Mouse (Mus musculus) gastrocnemius, postnatal 14 days (tissue): ENCODE data around the gene Garnl3. TPM values are rescaled to one million over a fixed set of nuclear protein-coding genes. Genes with fewer than 3 reads are reported as not detected.

ENCODE experiments used
- DNase-seq: peaks from one replicate; pipeline ENCODE4 v3.0.0; 2021; ENCODE audit warnings: mixed read lengths
- intact Hi-C: fragments of 180-260 bp; cut with DNase I; formaldehyde crosslinking; loops from one replicate; pipeline ENCODE4 v1.15.1; 2025; ENCODE audit warnings: low total_unique reads
- long read RNA-seq, 2 experiments: library from polyadenylated mRNA; stranded (forward); transcript quantifications; one replicate each; pipeline ENCODE4 v2.0.0; 2021
- total RNA-seq, 2 experiments: library from RNA; stranded (reverse); gene quantifications; 2 replicates each; pipeline ENCODE4 v1.2.3; 2021

The Garnl3 gene
- total RNA-seq = 1 to 10 TPM; 2.0 to 2.3 TPM
- long read RNA-seq, experiment 1 = 0 reads
- long read RNA-seq, experiment 2, partial matches to known transcripts = 1 of 3 reads
- long read RNA-seq, experiment 2, other reads (novel, unspliced or antisense) = 2 of 3 reads

- DNase-seq = peak; percentile 62
- intact Hi-C loops = no loop called here
Observed at GRCm38 (mm10) chr2:33131500-33132092, at the start of gene Garnl3. Gene Garnl3 (minus strand): TSS chr2:33131654.

- no peak for DNase-seq
Observed at GRCm38 (mm10) chr2:33179930-33180630, 48.6 kb upstream of the Garnl3 start.

GRCm38 (mm10) chr2:33179171-33179929 lies 47.9 kb upstream of the Garnl3 start:
- intact Hi-C loops = no loop called here
- no peak for DNase-seq

More at GRCm38 (mm10) chr2:33179930-33180630, 48.6 kb upstream of the Garnl3 start:
- intact Hi-C loops = no loop called here

GRCm38 (mm10) chr2:33178243-33178932 lies 46.9 kb upstream of the Garnl3 start:
- DNase-seq = peak; percentile 83
- intact Hi-C loops = no loop called here

GRCm38 (mm10) chr2:33177443-33178242 lies 46.2 kb upstream of the Garnl3 start:
- DNase-seq = no peak
- intact Hi-C loops = no loop called here

- intact Hi-C loops = no loop called here
- peak; percentile 52 for DNase-seq
Observed at GRCm38 (mm10) chr2:33176921-33177320, 45.5 kb upstream of the Garnl3 start.

GRCm38 (mm10) chr2:33176516-33176915 lies 45.1 kb upstream of the Garnl3 start:
- intact Hi-C loops = no loop called here
- DNase-seq = no peak

- DNase-seq = peak; percentile 75
- intact Hi-C loops = no loop called here
Observed at GRCm38 (mm10) chr2:33173686-33174085, 42.2 kb upstream of the Garnl3 start.

GRCm38 (mm10) chr2:33173126-33173525 lies 41.7 kb upstream of the Garnl3 start:
- intact Hi-C loops = no loop called here
- no peak for DNase-seq

- DNase-seq = no peak
- intact Hi-C loops = no loop called here
Observed at GRCm38 (mm10) chr2:33170777-33171565, 39.5 kb upstream of the Garnl3 start.

- intact Hi-C loops = no loop called here
- no peak for DNase-seq
Observed at GRCm38 (mm10) chr2:33169445-33169844, 38.0 kb upstream of the Garnl3 start.

GRCm38 (mm10) chr2:33167060-33167459 lies 35.6 kb upstream of the Garnl3 start:
- intact Hi-C loops = no loop called here
- DNase-seq = no peak

GRCm38 (mm10) chr2:33165710-33166374 lies 34.4 kb upstream of the Garnl3 start:
- no peak for DNase-seq
- intact Hi-C loops = no loop called here

GRCm38 (mm10) chr2:33165229-33165628 lies 33.8 kb upstream of the Garnl3 start:
- DNase-seq = peak; percentile 64
- intact Hi-C loops = no loop called here

- no peak for DNase-seq
- intact Hi-C loops = no loop called here
Observed at GRCm38 (mm10) chr2:33164646-33165045, 33.2 kb upstream of the Garnl3 start.

- no peak for DNase-seq
- intact Hi-C loops = no loop called here
Observed at GRCm38 (mm10) chr2:33162126-33162525, 30.7 kb upstream of the Garnl3 start.

GRCm38 (mm10) chr2:33160326-33160973 lies 29.0 kb upstream of the Garnl3 start:
- peak; percentile 83 for DNase-seq
- intact Hi-C loops = no loop called here
